Mouse (Mus musculus) ovary, postnatal 36 days (tissue): ENCODE results near the gene Sned1.
A peak's percentile ranks its signal among the peaks of the same experiment; 100 is the strongest.

Experiments
- DNase-seq: peaks from one replicate; pipeline ENCODE4 v3.0.0; 2022; ENCODE audit warnings: low spot score, mixed read lengths

The Sned1 gene

GRCm38 (mm10) chr1:93305581-93306337, 70.1 kb downstream of the Sned1 start, which contains the start of gene Mterf4:
TSS of gene Mterf4 (minus strand) at chr1:93305915.
- peak; percentile 81 for DNase-seq

GRCm38 (mm10) chr1:93323973-93324372, 88.3 kb downstream of the Sned1 start:
- DNase-seq: no peak

DNA sequence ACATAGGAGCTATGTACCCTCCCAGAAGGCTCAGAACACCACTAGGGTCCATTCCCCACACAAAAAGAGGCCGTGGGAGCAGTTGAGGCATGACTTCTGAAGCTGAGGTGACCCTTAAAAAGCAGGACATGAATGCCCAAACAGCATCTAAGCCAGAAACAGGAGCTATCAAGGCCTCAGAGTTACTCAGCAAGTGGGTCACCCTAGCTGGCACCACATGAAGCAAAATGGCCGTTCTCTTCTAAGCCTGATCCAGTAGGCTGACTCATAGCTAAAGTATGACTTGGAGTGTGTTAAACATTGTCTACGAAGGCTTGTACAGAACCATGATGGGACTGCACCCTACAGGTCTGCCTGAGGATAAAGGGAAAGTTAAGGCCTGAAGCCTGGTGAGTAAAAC, 90.8 kb downstream of the Sned1 start:
- no peak for DNase-seq

GRCm38 (mm10) chr1:93334621-93335020, 99.0 kb downstream of the Sned1 start:
- no peak for DNase-seq

DNA sequence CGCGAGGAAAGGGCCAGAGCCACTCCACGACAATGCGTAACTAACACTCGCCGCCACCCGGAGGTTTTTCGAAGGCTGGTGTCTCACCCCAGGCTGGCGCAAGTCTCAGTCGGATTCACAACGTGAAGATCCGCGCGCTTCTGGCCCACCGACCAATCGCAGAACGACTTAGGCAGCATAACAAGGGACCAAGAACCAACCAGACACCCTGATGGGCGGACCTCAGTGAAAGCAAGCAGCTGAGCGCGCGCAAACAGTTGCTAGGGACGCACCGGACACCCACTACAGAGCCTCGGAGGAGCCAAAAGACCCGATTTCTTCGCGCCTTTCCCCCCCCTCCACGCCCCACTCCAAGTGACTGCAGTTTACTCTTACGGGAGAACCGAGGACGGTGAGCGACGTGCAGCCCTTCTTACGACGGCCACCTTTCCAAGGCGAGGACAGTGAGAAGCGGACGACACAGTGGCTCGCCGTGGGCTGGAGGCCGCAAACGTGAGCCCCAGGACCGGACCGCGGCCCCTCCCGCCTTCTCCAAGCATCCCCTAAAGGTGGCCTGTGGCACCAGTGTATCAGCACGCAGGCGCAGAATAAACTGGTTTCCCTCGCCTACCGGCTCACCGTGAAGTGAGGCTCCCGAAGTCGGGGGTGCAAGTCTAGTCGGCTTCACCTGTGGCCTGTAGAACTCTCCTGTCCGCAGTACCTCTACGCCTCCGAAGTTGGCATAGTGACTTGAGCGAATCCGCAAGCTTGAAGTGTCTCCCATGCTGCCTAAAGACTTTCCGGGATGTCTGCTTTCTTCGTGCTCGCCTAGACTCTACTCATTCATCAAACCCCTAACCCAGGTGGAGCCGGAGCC, 107.2 kb downstream of the Sned1 start, which contains the start of the genes Ppp1r7 and Pask:
TSS of gene Ppp1r7 (plus strand) at position 207 of the 856 bp plus-strand sequence.
TSS of gene Pask (minus strand) at position 835 of the 856 bp plus-strand sequence.
- DNase-seq: peak; percentile 88

DNA sequence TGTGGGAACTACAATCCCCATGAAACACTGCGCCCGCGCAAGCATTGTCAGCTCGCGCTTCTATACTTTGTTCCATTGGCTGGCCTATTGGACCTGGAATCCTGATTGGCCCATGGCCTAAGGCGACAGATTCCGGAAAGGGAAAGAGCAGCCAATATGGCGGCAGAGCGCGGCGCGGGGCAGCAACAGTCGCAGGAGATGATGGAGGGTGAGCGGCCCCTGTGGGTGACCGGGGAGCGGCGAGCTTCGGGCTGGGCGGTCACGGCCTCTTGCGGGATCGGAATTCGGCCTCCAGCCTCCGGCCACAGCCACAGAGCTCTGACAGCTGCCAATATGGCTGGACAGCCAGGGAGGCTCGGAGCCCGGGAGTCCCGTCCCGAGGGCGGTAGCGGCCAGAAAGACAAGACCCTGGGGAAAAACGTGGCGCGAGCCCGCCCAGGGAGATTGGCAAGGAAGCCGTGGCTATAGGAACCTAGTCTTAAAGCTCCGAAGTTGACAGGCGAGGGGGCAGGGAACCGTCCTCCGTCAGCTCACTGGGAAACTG, 107.9 kb downstream of the Sned1 start:
- DNase-seq: peak; percentile 89

- DNase-seq: no peak
Measured at GRCm38 (mm10) chr1:93347176-93347575, 111.5 kb downstream of the Sned1 start.

DNA sequence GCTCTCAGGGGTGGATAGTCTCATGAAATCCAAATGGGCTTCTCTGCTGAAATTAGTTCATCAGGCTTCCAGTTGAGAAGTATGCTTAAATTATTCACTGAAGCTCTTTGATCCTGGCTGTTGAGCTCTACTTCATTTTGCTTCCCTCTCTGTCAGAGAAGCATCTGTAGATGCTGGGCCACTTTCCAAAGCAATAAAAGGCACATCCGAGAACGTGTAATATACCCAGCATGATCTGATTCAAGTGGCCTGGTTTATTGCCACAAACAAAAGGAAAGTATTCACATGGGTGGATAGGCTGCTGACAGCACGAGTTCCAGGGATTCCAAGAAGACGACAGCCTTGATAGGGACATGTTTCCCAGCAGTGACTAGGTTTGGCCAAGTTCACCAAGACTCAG, 114.1 kb downstream of the Sned1 start:
- no peak for DNase-seq
